Mouse (Mus musculus) embryonic facial prominence, embryonic 11.5 days (tissue): ENCODE measurements around the gene Rab6b. TPM values are rescaled to one million over a fixed set of nuclear protein-coding genes. Genes with fewer than 3 reads are reported as not detected.

Source experiments
- ATAC-seq: fragments of 200-750 bp; cut with Nextera tagmentation; replicated peaks from 2 replicates; pipeline ENCODE4 v1.8.0; 2017; ENCODE audit warnings: low read depth; ENCODE audit not compliant: insufficient number of reproducible peaks, low FRiP score, low TSS enrichment
- DNase-seq: peaks from one replicate; pipeline ENCODE4 v3.0.0-alpha.2; 2015; ENCODE audit warnings: low spot score
- H3K27ac ChIP-seq: fragments of 300-500 bp; sonication (generic); replicated peaks from 2 replicates; pipeline ENCODE4 v1.5.1; 2014; ENCODE audit warnings: mild to moderate bottlenecking, low read depth, low read length, control low read depth
- H3K27me3 ChIP-seq: fragments of 300-500 bp; sonication (generic); 2 replicates; pipeline ENCODE4 v1.6.1; 2014; ENCODE audit warnings: mild to moderate bottlenecking, low read length, moderate library complexity, mixed read lengths; ENCODE audit not compliant: control insufficient read depth, insufficient read depth
- H3K36me3 ChIP-seq: fragments of 300-500 bp; sonication (generic); replicated peaks from 2 replicates; pipeline ENCODE4 v1.6.1; 2014; ENCODE audit warnings: low read depth, mild to moderate bottlenecking, low read length, moderate library complexity, mixed read lengths; ENCODE audit not compliant: control insufficient read depth, insufficient read depth
- H3K4me1 ChIP-seq: fragments of 300-500 bp; sonication (generic); 2 replicates; pipeline ENCODE4 v1.6.1; 2014; ENCODE audit warnings: low read length, mixed read lengths; ENCODE audit not compliant: control insufficient read depth, insufficient read depth
- H3K4me2 ChIP-seq: fragments of 300-500 bp; sonication (generic); 2 replicates; pipeline ENCODE4 v1.6.1; 2014; ENCODE audit warnings: low read depth, mild to moderate bottlenecking, control low read depth, low read length, moderate library complexity
- H3K4me3 ChIP-seq: fragments of 300-500 bp; sonication (generic); 2 replicates; pipeline ENCODE4 v1.5.1; 2014; ENCODE audit warnings: low read depth, low read length, control low read depth
- H3K9ac ChIP-seq: fragments of 300-500 bp; sonication (generic); replicated peaks from 2 replicates; pipeline ENCODE4 v1.6.1; 2014; ENCODE audit warnings: mild to moderate bottlenecking, control low read depth, low read length
- H3K9me3 ChIP-seq: fragments of 300-500 bp; sonication (generic); replicated peaks from 2 replicates; pipeline ENCODE4 v1.6.1; 2016; ENCODE audit warnings: mild to moderate bottlenecking, low read length, inconsistent platforms, mixed read lengths; ENCODE audit not compliant: control insufficient read depth
- WGBS: fragments of 180-500 bp; shearing (Covaris S2); extraction: QIAGEN DNeasy Blood & Tissue Kit; methylation state at CpG from one replicate; pipeline ENCODE4 v1.1.7; 2014; 5-methylcytosine and 5-hydroxymethylcytosine counted together
- polyA plus RNA-seq: library from polyadenylated mRNA; unstranded; fragments of >200 nt; fragmentation: Nextera tagmentation; extraction: Ambion mirVana; gene quantifications from 2 replicates; pipeline ENCODE4 v1.2.1, GENCODE M21; 2014

The Rab6b gene
- polyA plus RNA-seq, 1 experiment from 2014 or later = 6.0 TPM

GRCm38 (mm10) chr9:103110727-103111501 lies 673 bp upstream of the Rab6b start:
- WGBS = 16% methylated on average over 18 of the region's 18 CpGs
- ATAC-seq (no peak), DNase-seq (no peak)
- H3K4me2 ChIP-seq = peak overlapping the region; percentile 90
- no peak overlapping the region for H3K27ac ChIP-seq
- peak overlapping the region; percentile 67 for H3K9ac ChIP-seq
- H3K27me3 ChIP-seq = peaks cover 25% of the 10 kb centered on the region
- peak overlapping the region; percentile 59 for H3K4me3 ChIP-seq
- no peaks in the 10 kb centered on the region for H3K9me3 ChIP-seq
- H3K4me1 ChIP-seq = no peaks in the 10 kb centered on the region; the same call in 1 of the 2 replicates
- H3K36me3 ChIP-seq = no peaks in the 10 kb centered on the region

GRCm38 (mm10) chr9:103112471-103113271 lies 1.1 kb downstream of the Rab6b start:
- peak; percentile 31 for ATAC-seq
- Histone ChIP-seq H3K27me3 (peaks cover 25% of the 10 kb centered on the region), H3K36me3 (no peaks in the 10 kb centered on the region), H3K4me3 (peak overlapping the region; percentile 59), H3K4me1 (no peaks in the 10 kb centered on the region; the same call in 1 of the 2 replicates), H3K9me3 (no peaks in the 10 kb centered on the region), H3K9ac (peak overlapping the region; percentile 67), H3K4me2 (peak overlapping the region; percentile 90), H3K27ac (no peak overlapping the region)
- peak; percentile 27 for DNase-seq
- WGBS = 1% methylated on average over 35 of the region's 35 CpGs

GRCm38 (mm10) chr9:103113351-103113750 lies 1.8 kb downstream of the Rab6b start:
- 38% methylated on average over 10 of the region's 11 CpGs for WGBS
- Histone ChIP-seq H3K27me3 (peaks cover 25% of the 10 kb centered on the region), H3K4me1 (no peaks in the 10 kb centered on the region; the same call in 1 of the 2 replicates), H3K4me3 (peak overlapping the region; percentile 59), H3K4me2 (peak overlapping the region; percentile 8; the same call in 1 of the 2 replicates), H3K27ac (no peak overlapping the region), H3K9ac (no peak overlapping the region), H3K9me3 (no peaks in the 10 kb centered on the region), H3K36me3 (no peaks in the 10 kb centered on the region)
- DNase-seq = no peak
- ATAC-seq = 0 out of 2 replicates have a peak, but pooled peaks have one; percentile 26

- Histone ChIP-seq H3K9me3 (no peaks in the 10 kb centered on the region), H3K4me1 (no peaks in the 10 kb centered on the region; the same call in 1 of the 2 replicates), H3K27me3 (peaks cover 25% of the 10 kb centered on the region), H3K4me3 (no peak overlapping the region), H3K9ac (no peak overlapping the region), H3K36me3 (no peaks in the 10 kb centered on the region), H3K4me2 (no peak overlapping the region), H3K27ac (no peak overlapping the region)
- WGBS = 81% methylated on average over 8 of the region's 8 CpGs
- no peak for DNase-seq
- no peak for ATAC-seq
Measured at GRCm38 (mm10) chr9:103114326-103114725, 2.7 kb downstream of the Rab6b start.

- 89% methylated on average over 13 of the region's 13 CpGs for WGBS
- H3K9me3 ChIP-seq = no peaks in the 10 kb centered on the region
- H3K9ac ChIP-seq = no peak overlapping the region
- H3K4me3 ChIP-seq = no peak overlapping the region
- DNase-seq (no peak), ATAC-seq (no peak)
- no peaks in the 10 kb centered on the region for H3K36me3 ChIP-seq
- H3K27ac ChIP-seq = no peak overlapping the region
- no peaks in the 10 kb centered on the region; the same call in 1 of the 2 replicates for H3K4me1 ChIP-seq
- no peak overlapping the region for H3K4me2 ChIP-seq
- H3K27me3 ChIP-seq = peaks cover 25% of the 10 kb centered on the region
Measured at GRCm38 (mm10) chr9:103114901-103115300, 3.3 kb downstream of the Rab6b start.

- Histone ChIP-seq H3K27me3 (peaks cover 16% of the 10 kb centered on the region), H3K27ac (no peak overlapping the region), H3K9ac (no peak overlapping the region), H3K4me3 (no peak overlapping the region), H3K9me3 (no peaks in the 10 kb centered on the region), H3K4me1 (no peaks in the 10 kb centered on the region; the same call in 1 of the 2 replicates), H3K4me2 (no peak overlapping the region), H3K36me3 (no peaks in the 10 kb centered on the region)
- 77% methylated on average over 4 of the region's 4 CpGs for WGBS
- no peak for DNase-seq
- no peak for ATAC-seq
Measured at GRCm38 (mm10) chr9:103116941-103117340, 5.4 kb downstream of the Rab6b start.

GRCm38 (mm10) chr9:103117495-103117894 lies 5.9 kb downstream of the Rab6b start:
- H3K4me1 ChIP-seq = no peaks in the 10 kb centered on the region; the same call in 1 of the 2 replicates
- H3K9me3 ChIP-seq = no peaks in the 10 kb centered on the region
- H3K27ac ChIP-seq = no peak overlapping the region
- H3K9ac ChIP-seq = no peak overlapping the region
- H3K27me3 ChIP-seq = peaks cover 10% of the 10 kb centered on the region
- 51% methylated on average over 5 of the region's 5 CpGs for WGBS
- ATAC-seq = no peak
- H3K4me2 ChIP-seq = no peak overlapping the region
- H3K36me3 ChIP-seq = no peaks in the 10 kb centered on the region
- no peak for DNase-seq
- H3K4me3 ChIP-seq = no peak overlapping the region

GRCm38 (mm10) chr9:103117951-103118350 lies 6.4 kb downstream of the Rab6b start:
- Histone ChIP-seq H3K36me3 (no peaks in the 10 kb centered on the region), H3K4me3 (no peak overlapping the region), H3K4me2 (no peak overlapping the region), H3K9ac (no peak overlapping the region), H3K9me3 (no peaks in the 10 kb centered on the region), H3K4me1 (no peaks in the 10 kb centered on the region), H3K27me3 (peaks cover 6% of the 10 kb centered on the region), H3K27ac (no peak overlapping the region)
- ATAC-seq (no peak), DNase-seq (no peak)
- 82% methylated on average over 8 of the region's 8 CpGs for WGBS
